Mouse (Mus musculus): ENCODE measurements around the gene Asb1. TPM values are rescaled to one million over a fixed set of nuclear protein-coding genes. Genes with fewer than 3 reads are reported as not detected.

The Asb1 gene
- polyA plus RNA-seq, 1 experiment from 2014 or later, result 6.2 TPM

DNA sequence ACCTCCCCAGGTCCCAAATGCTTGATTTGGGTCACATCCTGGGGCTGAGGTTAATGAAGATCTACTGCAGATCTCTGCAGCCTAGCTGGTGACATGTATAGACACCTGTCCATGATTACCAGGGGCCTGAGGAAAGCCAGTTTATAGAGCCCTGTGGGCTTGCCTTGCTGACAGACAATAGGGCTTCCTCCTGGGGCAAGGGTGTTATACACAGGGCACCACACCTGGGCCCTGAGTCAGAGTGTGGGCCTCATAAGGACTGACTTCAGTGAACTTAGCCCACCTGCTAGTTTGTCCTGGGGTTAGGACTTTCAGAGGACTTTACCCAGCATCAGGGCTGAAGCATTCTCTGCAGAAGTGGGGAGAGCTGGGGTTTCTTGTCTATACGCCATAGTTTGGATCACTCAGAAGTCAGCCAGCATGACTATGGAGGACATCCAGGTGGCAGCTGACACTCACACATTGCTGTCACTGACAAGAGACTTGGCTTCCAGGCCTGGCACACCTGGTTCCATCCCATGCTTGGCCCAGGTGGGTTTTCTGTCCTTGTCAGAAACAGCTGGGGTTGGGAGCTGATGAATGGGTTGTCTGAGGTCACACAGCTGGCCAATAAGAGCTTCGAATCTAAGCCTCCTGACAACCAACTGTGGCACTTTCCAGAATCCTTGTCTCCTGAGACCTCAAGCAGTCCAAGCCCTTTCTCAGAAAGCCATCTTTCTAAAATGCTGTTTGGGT lies 61.2 kb downstream of the Asb1 start:
- H3K27me3 ChIP-seq (replicated peaks; ENCODE audit: control insufficient read depth, insufficient read depth, low read length), result no peaks in the 10 kb centered on the region
- no peaks in the 10 kb centered on the region for H3K36me3 ChIP-seq (ENCODE audit: control insufficient read depth, insufficient read depth, low read length)
- WGBS, result 84% methylated on average over 2 of the region's 2 CpGs
- no peaks in the 10 kb centered on the region for H3K9me3 ChIP-seq (ENCODE audit: control insufficient read depth, low read length)
- no peak overlapping the region for H3K4me2 ChIP-seq (ENCODE audit: low read length)
- no peak overlapping the region for H3K4me3 ChIP-seq (ENCODE audit: low read depth, low read length)
- DNase-seq (ENCODE audit: low spot score), result no peak
- H3K9ac ChIP-seq (ENCODE audit: low read length), result no peak overlapping the region
- no peak for ATAC-seq (replicated peaks; ENCODE audit: low FRiP score, low TSS enrichment, low read depth)
- no peak overlapping the region for H3K27ac ChIP-seq (ENCODE audit: low read depth)
- peaks cover 4% of the 10 kb centered on the region; the same call in 1 of the 2 replicates for H3K4me1 ChIP-seq (replicated peaks; ENCODE audit: control insufficient read depth, insufficient read depth, low read length)

DNA sequence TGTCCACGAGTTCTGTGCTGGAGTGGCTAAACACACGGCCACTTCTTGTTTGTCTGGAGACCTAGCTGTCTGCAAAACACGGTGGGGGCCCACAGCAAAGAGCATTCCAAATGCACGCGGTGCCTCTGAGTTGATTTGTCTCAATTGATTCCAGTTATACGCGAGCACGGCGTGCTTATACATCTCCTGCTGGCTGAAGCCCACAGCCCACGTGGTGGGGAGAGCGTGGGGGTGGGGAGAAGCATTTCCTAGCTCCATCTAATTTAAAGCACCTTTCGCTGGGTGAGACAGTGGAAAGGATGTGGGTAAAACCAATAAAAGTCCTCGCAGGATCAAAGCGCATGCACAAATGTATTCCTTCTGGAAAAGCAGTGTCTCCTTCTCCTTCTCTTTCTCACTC lies 65.3 kb downstream of the Asb1 start:
- WGBS, result 65% methylated on average over 14 of the region's 14 CpGs
- no peak overlapping the region for H3K9ac ChIP-seq (ENCODE audit: low read length)
- H3K4me3 ChIP-seq (ENCODE audit: low read depth, low read length), result no peak overlapping the region
- H3K36me3 ChIP-seq (ENCODE audit: control insufficient read depth, insufficient read depth, low read length), result no peaks in the 10 kb centered on the region
- no peak for DNase-seq (ENCODE audit: low spot score)
- no peak overlapping the region for H3K27ac ChIP-seq (ENCODE audit: low read depth)
- H3K27me3 ChIP-seq (replicated peaks; ENCODE audit: control insufficient read depth, insufficient read depth, low read length), result no peaks in the 10 kb centered on the region
- H3K9me3 ChIP-seq (ENCODE audit: control insufficient read depth, low read length), result no peaks in the 10 kb centered on the region
- no peak overlapping the region for H3K4me2 ChIP-seq (ENCODE audit: low read length)
- ATAC-seq (replicated peaks; ENCODE audit: low FRiP score, low TSS enrichment, low read depth), result no peak
- peaks cover 4% of the 10 kb centered on the region; the same call in 1 of the 2 replicates for H3K4me1 ChIP-seq (replicated peaks; ENCODE audit: control insufficient read depth, insufficient read depth, low read length)

DNA sequence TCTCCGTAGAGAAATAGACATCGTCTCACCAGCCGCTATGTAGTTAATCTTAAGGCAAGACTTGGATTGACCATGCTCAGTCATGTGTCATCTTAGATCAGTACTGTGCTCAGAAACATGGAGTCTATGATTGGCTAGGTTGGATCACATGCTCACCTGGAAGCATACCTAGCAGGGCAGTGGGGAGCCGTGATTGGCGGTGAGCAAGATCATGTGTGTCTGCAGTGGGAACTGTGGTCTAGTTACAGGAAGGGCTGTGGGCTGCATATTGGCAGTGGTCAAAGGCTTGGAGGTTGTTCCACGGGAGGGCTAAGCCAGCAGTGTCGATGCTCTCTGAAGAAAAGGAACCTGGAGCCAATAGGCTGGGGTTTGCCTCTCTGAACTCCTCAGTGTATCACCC lies 66.4 kb downstream of the Asb1 start:
- Histone ChIP-seq H3K9me3 (ENCODE audit: control insufficient read depth, low read length) (no peaks in the 10 kb centered on the region), H3K4me2 (ENCODE audit: low read length) (no peak overlapping the region), H3K4me1 (replicated peaks; ENCODE audit: control insufficient read depth, insufficient read depth, low read length) (0 out of 2 replicates have a peak, but pooled peaks cover 7% of the 10 kb centered on the region), H3K27ac (ENCODE audit: low read depth) (no peak overlapping the region), H3K4me3 (ENCODE audit: low read depth, low read length) (no peak overlapping the region), H3K36me3 (ENCODE audit: control insufficient read depth, insufficient read depth, low read length) (no peaks in the 10 kb centered on the region), H3K27me3 (replicated peaks; ENCODE audit: control insufficient read depth, insufficient read depth, low read length) (no peaks in the 10 kb centered on the region), H3K9ac (ENCODE audit: low read length) (no peak overlapping the region)
- no peak for DNase-seq (ENCODE audit: low spot score)
- 95% methylated on average over 7 of the region's 7 CpGs for WGBS
- no peak for ATAC-seq (replicated peaks; ENCODE audit: low FRiP score, low TSS enrichment, low read depth)

DNA sequence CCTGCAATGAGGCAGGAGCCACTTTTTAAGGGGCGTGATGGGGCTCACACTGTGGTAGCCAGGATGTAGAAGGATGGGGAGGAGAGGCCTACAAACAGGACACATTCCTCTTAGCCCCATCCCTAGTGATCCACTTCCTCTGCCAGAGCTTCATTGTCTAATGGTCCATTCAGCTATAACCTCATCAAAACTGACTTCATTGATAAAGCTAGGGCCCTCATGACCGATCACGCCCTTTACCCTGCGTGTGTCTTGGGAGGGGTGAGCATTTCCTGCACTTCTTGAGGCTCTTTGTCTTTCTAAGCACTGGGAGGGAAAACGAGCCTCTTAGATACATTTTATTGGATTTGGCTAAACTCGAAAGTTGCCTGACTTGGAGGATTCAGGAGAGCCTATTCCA lies 66.8 kb downstream of the Asb1 start:
- H3K9me3 ChIP-seq (ENCODE audit: control insufficient read depth, low read length), result no peaks in the 10 kb centered on the region
- H3K36me3 ChIP-seq (ENCODE audit: control insufficient read depth, insufficient read depth, low read length), result no peaks in the 10 kb centered on the region
- no peak overlapping the region for H3K27ac ChIP-seq (ENCODE audit: low read depth)
- ATAC-seq (replicated peaks; ENCODE audit: low FRiP score, low TSS enrichment, low read depth) (no peak), DNase-seq (ENCODE audit: low spot score) (no peak)
- H3K4me2 ChIP-seq (ENCODE audit: low read length), result no peak overlapping the region
- no peak overlapping the region for H3K4me3 ChIP-seq (ENCODE audit: low read depth, low read length)
- 82% methylated on average over 6 of the region's 6 CpGs for WGBS
- H3K9ac ChIP-seq (ENCODE audit: low read length), result no peak overlapping the region
- H3K4me1 ChIP-seq (replicated peaks; ENCODE audit: control insufficient read depth, insufficient read depth, low read length), result peaks cover 10% of the 10 kb centered on the region
- H3K27me3 ChIP-seq (replicated peaks; ENCODE audit: control insufficient read depth, insufficient read depth, low read length), result no peaks in the 10 kb centered on the region

Other genes with a start within 250 kb of the Asb1 start
- 13.5 and 16.9 TPM in 2 replicates for gene Scly, start 242.2 kb upstream of the Asb1 start, polyA plus RNA-seq (2014; fragmentation: Nextera tagmentation; extraction: Ambion mirVana)
- gene Espnl, start 218.5 kb upstream of the Asb1 start, polyA plus RNA-seq (2014; fragmentation: Nextera tagmentation; extraction: Ambion mirVana), result not detected in 2 replicates
- 0.44 and 0.85 TPM in 2 replicates for gene Klhl30, start 189.5 kb upstream of the Asb1 start, polyA plus RNA-seq (2014; fragmentation: Nextera tagmentation; extraction: Ambion mirVana)
- gene Erfe, start 174.1 kb upstream of the Asb1 start, polyA plus RNA-seq (2014; fragmentation: Nextera tagmentation; extraction: Ambion mirVana), result 10.8 and 10.9 TPM in 2 replicates
- gene Ilkap, start 141.7 kb upstream of the Asb1 start, polyA plus RNA-seq (2014; fragmentation: Nextera tagmentation; extraction: Ambion mirVana), result 135 and 147 TPM in 2 replicates
- gene Hes6, start 126.5 kb upstream of the Asb1 start, polyA plus RNA-seq (2014; fragmentation: Nextera tagmentation; extraction: Ambion mirVana), result 79.3 and 84.4 TPM in 2 replicates
- 5.9 and 6.7 TPM in 2 replicates for gene Per2, start 81.2 kb upstream of the Asb1 start, polyA plus RNA-seq (2014; fragmentation: Nextera tagmentation; extraction: Ambion mirVana)
- gene Traf3ip1, start 45.9 kb upstream of the Asb1 start, polyA plus RNA-seq (2014; fragmentation: Nextera tagmentation; extraction: Ambion mirVana), result 5.9 and 6.7 TPM in 2 replicates

All from intestine, embryonic 14.5 days (tissue).